Mouse (Mus musculus): Measurements from ENCODE around the gene Exoc4.

DNA sequence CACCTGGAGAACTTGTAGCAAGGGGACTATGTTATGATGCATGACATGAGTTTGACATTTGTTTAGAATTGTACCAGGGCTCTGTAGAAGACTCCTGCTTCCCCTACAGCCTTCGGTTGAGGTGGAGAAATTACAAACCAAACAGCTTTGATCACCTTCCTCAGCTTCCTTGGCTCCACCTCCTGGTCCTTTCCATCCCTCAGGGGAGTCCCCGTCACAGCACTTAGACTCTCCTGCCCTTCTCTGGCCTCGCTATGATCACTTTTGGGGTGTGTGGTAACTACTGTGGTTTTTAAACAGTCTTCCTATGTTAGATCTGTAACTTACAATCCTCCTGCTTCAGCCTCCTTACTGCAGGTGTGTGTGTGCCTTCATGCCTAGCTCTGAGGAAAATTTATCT lies 434.6 kb downstream of the Exoc4 start:
- TF ChIP-seq CTCF (conservative IDR thresholded peaks at IDR 0.05 in 1 of 2, IDR thresholded peaks at IDR 0.05 in 1 of 2; ENCODE audit: low read depth in 2 of 2, low read length in 2 of 2) = no peak
- TF ChIP-seq BHLHE40 (IDR thresholded peaks at IDR 0.05; ENCODE audit: low read depth, low read length) = no peak
- no peak for TF ChIP-seq SIN3A (IDR thresholded peaks at IDR 0.05; ENCODE audit: low read length)
- TF ChIP-seq MEF2A (IDR thresholded peaks at IDR 0.05; ENCODE audit: borderline replicate concordance, low read depth, low read length) = no peak
- TF ChIP-seq NRF1 (IDR thresholded peaks at IDR 0.05; ENCODE audit: low read depth, low read length) = no peak
